Mouse (Mus musculus): ENCODE measurements around the gene Cpsf4. TPM values are rescaled to one million over a fixed set of nuclear protein-coding genes. Genes with fewer than 3 reads are reported as not detected.
A peak's percentile ranks its signal among the peaks of the same experiment; 100 is the strongest.
"Not testable (repeated sequence)": the region's sequence is repeated elsewhere in the genome, so short reads cannot be mapped to it uniquely, and the experiment has no call there.

Cpsf4 gene
- polyA plus RNA-seq (2016; fragmentation: Nextera tagmentation; extraction: Ambion mirVana) = 39.0 and 39.1 TPM in 2 replicates

GRCm38 (mm10) chr5:145166536-145167305 is at the start of gene Cpsf4, which contains the start of gene Ptcd1:
Gene Cpsf4 (plus strand): TSS chr5:145167213.
Gene Ptcd1 (minus strand): TSS chr5:145167108.
- Histone ChIP-seq H3K4me2 (peak within 1 kb of the TSS; percentile 76), H3K27me3 (replicated peaks) (no peaks in the 10 kb centered on the region), H3K9ac (peak within 1 kb of the TSS; percentile 98), H3K27ac (peak within 1 kb of the TSS; percentile 90), H3K4me3 (peak within 1 kb of the TSS; percentile 99), H3K4me1 (peaks cover 41% of the 10 kb centered on the region), H3K36me3 (peaks cover 57% of the 10 kb centered on the region), H3K9me3 (replicated peaks) (no peaks in the 10 kb centered on the region)
- peak; percentile 95 for ATAC-seq
- under 1% methylated on average over 51 of the region's 51 CpGs for WGBS (ENCODE audit: insufficient replicate concordance)

- Histone ChIP-seq H3K9me3 (replicated peaks) (peaks cover 8% of the 10 kb centered on the region), H3K4me2 (no peak overlapping the region), H3K4me1 (peaks cover 50% of the 10 kb centered on the region), H3K27me3 (replicated peaks) (no peaks in the 10 kb centered on the region), H3K9ac (no peak overlapping the region), H3K36me3 (peaks cover 39% of the 10 kb centered on the region), H3K27ac (no peak overlapping the region), H3K4me3 (no peak overlapping the region)
- 69% methylated on average over 6 of the region's 6 CpGs for WGBS (ENCODE audit: insufficient replicate concordance)
- no peak for ATAC-seq
Observed at GRCm38 (mm10) chr5:145118005-145118404, 49.0 kb upstream of the Cpsf4 start.

GRCm38 (mm10) chr5:145118461-145118860 is 48.6 kb upstream of the Cpsf4 start:
- H3K4me2 ChIP-seq = no peak overlapping the region
- peaks cover 44% of the 10 kb centered on the region for H3K36me3 ChIP-seq
- H3K4me3 ChIP-seq = no peak overlapping the region
- peaks cover 48% of the 10 kb centered on the region for H3K4me1 ChIP-seq
- no peak overlapping the region for H3K9ac ChIP-seq
- no peaks in the 10 kb centered on the region for H3K27me3 ChIP-seq (replicated peaks)
- 83% methylated on average over 5 of the region's 5 CpGs for WGBS (ENCODE audit: insufficient replicate concordance)
- peaks cover 8% of the 10 kb centered on the region for H3K9me3 ChIP-seq (replicated peaks)
- no peak for ATAC-seq
- H3K27ac ChIP-seq = no peak overlapping the region

- Histone ChIP-seq H3K4me2 (no peak overlapping the region), H3K27ac (no peak overlapping the region), H3K36me3 (peaks cover 53% of the 10 kb centered on the region), H3K27me3 (replicated peaks) (no peaks in the 10 kb centered on the region), H3K4me1 (peaks cover 38% of the 10 kb centered on the region), H3K9ac (no peak overlapping the region), H3K4me3 (no peak overlapping the region), H3K9me3 (replicated peaks) (peaks cover 8% of the 10 kb centered on the region)
- no peak for ATAC-seq
- WGBS (ENCODE audit: insufficient replicate concordance) = 87% methylated on average over 2 of the region's 2 CpGs
Observed at GRCm38 (mm10) chr5:145119385-145119784, 47.6 kb upstream of the Cpsf4 start.

- peaks cover 8% of the 10 kb centered on the region for H3K9me3 ChIP-seq (replicated peaks)
- H3K9ac ChIP-seq = no peak overlapping the region
- H3K4me1 ChIP-seq = peaks cover 25% of the 10 kb centered on the region
- no peak for ATAC-seq
- H3K4me2 ChIP-seq = no peak overlapping the region
- WGBS (ENCODE audit: insufficient replicate concordance) = 69% methylated on average over 7 of the region's 7 CpGs
- H3K27me3 ChIP-seq (replicated peaks) = no peaks in the 10 kb centered on the region
- peaks cover 68% of the 10 kb centered on the region for H3K36me3 ChIP-seq
- no peak overlapping the region for H3K27ac ChIP-seq
- H3K4me3 ChIP-seq = no peak overlapping the region
Observed at GRCm38 (mm10) chr5:145120921-145121320, 46.1 kb upstream of the Cpsf4 start.

GRCm38 (mm10) chr5:145123396-145123795 is 43.6 kb upstream of the Cpsf4 start:
- peaks cover 87% of the 10 kb centered on the region for H3K36me3 ChIP-seq
- H3K4me1 ChIP-seq = peaks cover 8% of the 10 kb centered on the region
- H3K27ac ChIP-seq = no peak overlapping the region
- no peaks in the 10 kb centered on the region for H3K27me3 ChIP-seq (replicated peaks)
- H3K9me3 ChIP-seq (replicated peaks) = peaks cover 8% of the 10 kb centered on the region
- no peak overlapping the region for H3K4me3 ChIP-seq
- no peak overlapping the region for H3K9ac ChIP-seq
- H3K4me2 ChIP-seq = no peak overlapping the region
- 86% methylated on average over 19 of the region's 19 CpGs for WGBS (ENCODE audit: insufficient replicate concordance)
- no peak for ATAC-seq

- Histone ChIP-seq H3K4me2 (no peak overlapping the region), H3K27ac (no peak overlapping the region), H3K9ac (no peak overlapping the region), H3K4me1 (no peaks in the 10 kb centered on the region), H3K27me3 (replicated peaks) (no peaks in the 10 kb centered on the region), H3K4me3 (no peak overlapping the region), H3K9me3 (replicated peaks) (no peaks in the 10 kb centered on the region), H3K36me3 (peaks cover 98% of the 10 kb centered on the region)
- no peak for ATAC-seq
- 89% methylated on average over 9 of the region's 9 CpGs for WGBS (ENCODE audit: insufficient replicate concordance)
Observed at GRCm38 (mm10) chr5:145126580-145126979, 40.4 kb upstream of the Cpsf4 start.

GRCm38 (mm10) chr5:145129124-145129523 is 37.9 kb upstream of the Cpsf4 start:
- Histone ChIP-seq H3K9ac (no peak overlapping the region), H3K27me3 (replicated peaks) (no peaks in the 10 kb centered on the region), H3K4me1 (no peaks in the 10 kb centered on the region), H3K36me3 (peaks cover 100% of the 10 kb centered on the region), H3K9me3 (replicated peaks) (no peaks in the 10 kb centered on the region), H3K27ac (no peak overlapping the region), H3K4me3 (no peak overlapping the region), H3K4me2 (no peak overlapping the region)
- 87% methylated on average over 4 of the region's 4 CpGs for WGBS (ENCODE audit: insufficient replicate concordance)
- ATAC-seq = 0 out of 2 replicates have a peak, but pooled peaks have one; percentile 30

- H3K36me3 ChIP-seq = peaks cover 100% of the 10 kb centered on the region
- H3K27ac ChIP-seq; H3K4me3 ChIP-seq; ATAC-seq; H3K4me1 ChIP-seq; H3K9me3 ChIP-seq (replicated peaks); H3K27me3 ChIP-seq (replicated peaks); H3K4me2 ChIP-seq; H3K9ac ChIP-seq: not testable (repeated sequence)
- WGBS (ENCODE audit: insufficient replicate concordance) = 82% methylated on average over 6 of the region's 6 CpGs
Observed at GRCm38 (mm10) chr5:145129773-145130172, 37.2 kb upstream of the Cpsf4 start.

- H3K4me2 ChIP-seq = no peak overlapping the region
- H3K9ac ChIP-seq = no peak overlapping the region
- no peaks in the 10 kb centered on the region for H3K27me3 ChIP-seq (replicated peaks)
- no peaks in the 10 kb centered on the region for H3K4me1 ChIP-seq
- 74% methylated on average over 11 of the region's 11 CpGs for WGBS (ENCODE audit: insufficient replicate concordance)
- H3K4me3 ChIP-seq = no peak overlapping the region
- H3K27ac ChIP-seq = no peak overlapping the region
- H3K36me3 ChIP-seq = peaks cover 100% of the 10 kb centered on the region
- H3K9me3 ChIP-seq (replicated peaks) = no peaks in the 10 kb centered on the region
- no peak for ATAC-seq
Observed at GRCm38 (mm10) chr5:145130191-145130590, 36.8 kb upstream of the Cpsf4 start.

- peaks cover 100% of the 10 kb centered on the region for H3K36me3 ChIP-seq
- H3K4me3 ChIP-seq = no peak overlapping the region
- no peaks in the 10 kb centered on the region for H3K27me3 ChIP-seq (replicated peaks)
- H3K27ac ChIP-seq = no peak overlapping the region
- no peaks in the 10 kb centered on the region for H3K4me1 ChIP-seq
- ATAC-seq = no peak
- H3K9me3 ChIP-seq (replicated peaks) = no peaks in the 10 kb centered on the region
- H3K9ac ChIP-seq = no peak overlapping the region
- WGBS (ENCODE audit: insufficient replicate concordance) = 77% methylated on average over 3 of the region's 3 CpGs
- H3K4me2 ChIP-seq = no peak overlapping the region
Observed at GRCm38 (mm10) chr5:145130995-145131394, 36.0 kb upstream of the Cpsf4 start.

- WGBS (ENCODE audit: insufficient replicate concordance) = 88% methylated on average over 6 of the region's 6 CpGs
- H3K4me1 ChIP-seq = peaks cover 20% of the 10 kb centered on the region
- ATAC-seq = not testable (repeated sequence)
Observed at GRCm38 (mm10) chr5:145133275-145133674, 33.7 kb upstream of the Cpsf4 start.

More at GRCm38 (mm10) chr5:145133275-145133674, 33.7 kb upstream of the Cpsf4 start:
- not testable (repeated sequence) for H3K27ac ChIP-seq; H3K27me3 ChIP-seq (replicated peaks); H3K9me3 ChIP-seq (replicated peaks); H3K4me2 ChIP-seq; H3K4me3 ChIP-seq; H3K9ac ChIP-seq
- H3K36me3 ChIP-seq = peaks cover 90% of the 10 kb centered on the region
